Mouse (Mus musculus): ENCODE data around the gene Ibsp. TPM values are rescaled to one million over a fixed set of nuclear protein-coding genes. Genes with fewer than 3 reads are reported as not detected.

Gene Ibsp
- total RNA-seq, 2 experiments from 2014 or later = 3.0 to 8.5 TPM

DNA sequence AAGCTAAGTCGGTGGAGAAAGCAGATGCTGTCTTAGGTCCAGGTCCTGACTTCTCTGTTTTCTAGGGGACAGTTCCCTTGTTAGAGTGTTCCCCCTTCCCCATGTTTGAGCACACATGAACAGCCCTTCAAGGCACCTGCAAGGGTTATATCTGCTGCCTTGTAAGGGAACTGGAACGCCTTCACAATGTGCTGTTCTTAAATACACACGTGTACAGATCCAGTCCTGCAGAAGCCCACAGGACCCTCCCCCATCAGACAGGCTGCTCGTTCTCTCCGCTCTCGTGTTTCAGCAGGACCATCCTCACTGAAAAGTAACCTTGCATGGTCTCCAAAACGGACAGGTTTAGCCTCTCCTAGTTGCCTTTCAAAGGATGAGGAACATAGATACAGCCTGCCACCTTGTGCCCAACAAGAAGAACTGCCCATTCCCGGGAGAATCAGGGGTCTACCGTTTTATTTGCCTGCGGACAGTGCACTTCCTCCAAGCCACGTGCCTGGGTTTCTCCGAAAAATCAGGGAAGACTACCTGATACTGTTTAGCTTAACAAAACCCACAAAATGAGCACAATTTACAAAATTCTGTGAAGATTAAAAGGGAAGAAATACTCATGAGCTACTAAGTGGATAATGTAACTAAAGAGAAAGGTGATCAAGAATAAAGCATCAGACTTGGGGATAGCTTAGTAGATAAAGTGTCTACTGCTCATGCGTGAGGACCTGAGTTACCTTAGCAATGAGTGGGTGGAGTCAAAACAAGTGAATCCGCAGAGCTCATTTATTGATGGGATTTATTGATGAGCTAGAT, 40.9 kb downstream of the Ibsp start:
- no peak for ATAC-seq (replicated peaks; ENCODE audit: low FRiP score, poor library complexity, severe bottlenecking)

DNA sequence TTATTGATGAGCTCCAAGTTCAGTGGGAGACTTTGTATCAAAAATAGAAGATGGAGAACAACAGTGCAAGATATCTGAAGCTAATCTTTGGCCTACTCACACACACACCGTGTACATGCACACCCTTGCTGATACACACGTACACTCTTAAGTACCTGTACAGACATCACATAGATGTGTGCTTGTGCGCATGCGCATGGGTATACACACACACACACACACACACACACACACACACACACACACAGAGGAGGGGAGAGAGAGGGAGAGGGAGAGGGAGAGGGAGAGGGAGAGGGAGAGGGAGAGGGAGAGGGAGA, 41.5 kb downstream of the Ibsp start:
- no peak for ATAC-seq (replicated peaks; ENCODE audit: low FRiP score, poor library complexity, severe bottlenecking)

DNA sequence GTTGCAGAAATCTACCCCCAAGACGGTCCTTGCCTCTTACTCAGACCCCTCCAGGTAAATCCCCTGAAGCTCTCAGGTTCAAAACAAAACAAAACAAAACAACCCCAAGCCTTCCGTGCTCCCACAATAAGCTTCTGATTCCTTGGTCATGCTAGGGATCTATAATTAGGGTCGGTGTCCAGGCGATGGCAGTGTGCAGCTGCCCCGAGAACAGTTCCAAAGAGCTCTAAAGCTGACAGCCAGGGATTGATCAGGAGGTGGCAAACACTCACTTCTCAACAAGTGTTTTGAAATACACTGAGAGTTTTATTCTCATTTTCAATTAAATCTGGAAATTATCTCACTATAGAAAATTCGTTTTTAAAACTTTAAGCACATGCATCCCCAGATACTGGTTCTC, 43.9 kb downstream of the Ibsp start:
- ATAC-seq (replicated peaks; ENCODE audit: low FRiP score, poor library complexity, severe bottlenecking) = no peak

DNA sequence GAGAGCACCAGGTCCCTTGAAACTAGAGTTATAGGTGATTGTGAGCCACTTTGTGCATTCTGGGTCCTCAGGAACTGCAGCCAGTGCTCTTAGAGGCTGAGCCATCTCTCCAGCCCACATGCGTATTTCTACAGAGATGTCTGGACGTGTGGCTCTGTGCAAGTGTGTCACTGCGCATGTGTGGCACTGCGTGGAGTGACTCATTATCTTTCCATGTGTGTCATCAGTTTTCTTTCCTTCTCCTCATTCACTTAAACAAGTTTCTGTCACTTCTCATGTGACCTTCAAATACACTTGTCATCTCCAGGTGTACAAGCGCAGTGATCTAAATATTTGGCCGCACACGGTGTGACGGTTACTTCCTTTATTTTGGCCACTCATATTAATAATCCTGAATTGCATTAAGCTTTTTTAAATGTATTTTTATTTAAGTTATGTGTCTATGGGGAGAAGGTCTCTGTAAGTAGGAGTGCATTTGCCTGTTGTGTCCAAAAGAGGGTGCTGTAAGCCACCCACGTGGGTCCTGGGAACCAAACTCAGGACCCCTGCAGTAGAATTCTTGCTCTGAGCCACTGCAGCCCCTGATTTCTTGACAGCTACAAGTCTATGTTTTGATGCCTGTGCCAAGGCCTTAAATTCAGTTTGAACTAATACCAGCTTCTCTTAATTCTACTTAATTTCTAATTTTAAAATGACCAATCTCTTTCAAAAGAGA, 45.7 kb downstream of the Ibsp start:
- ATAC-seq (replicated peaks; ENCODE audit: low FRiP score, poor library complexity, severe bottlenecking) = no peak

DNA sequence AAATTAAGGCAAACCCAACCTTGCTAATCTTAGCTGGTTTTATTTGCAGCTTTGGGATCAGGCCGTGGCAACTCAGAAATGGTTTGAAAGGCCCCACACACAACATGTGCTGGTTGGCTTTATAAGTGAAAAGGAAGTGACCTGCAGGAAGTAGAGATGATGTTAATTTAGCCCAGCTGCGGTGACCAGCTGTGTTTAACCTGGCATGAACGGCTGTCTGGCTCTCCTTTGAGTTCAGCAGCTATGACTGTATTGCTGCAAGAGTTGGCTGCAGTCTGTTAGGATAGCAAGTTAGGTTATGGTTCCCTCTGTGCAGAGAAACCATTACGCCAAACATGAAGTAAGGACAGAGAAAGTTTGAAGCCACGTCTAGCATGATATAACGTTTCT, 46.3 kb downstream of the Ibsp start:
- no peak for ATAC-seq (replicated peaks; ENCODE audit: low FRiP score, poor library complexity, severe bottlenecking)

DNA sequence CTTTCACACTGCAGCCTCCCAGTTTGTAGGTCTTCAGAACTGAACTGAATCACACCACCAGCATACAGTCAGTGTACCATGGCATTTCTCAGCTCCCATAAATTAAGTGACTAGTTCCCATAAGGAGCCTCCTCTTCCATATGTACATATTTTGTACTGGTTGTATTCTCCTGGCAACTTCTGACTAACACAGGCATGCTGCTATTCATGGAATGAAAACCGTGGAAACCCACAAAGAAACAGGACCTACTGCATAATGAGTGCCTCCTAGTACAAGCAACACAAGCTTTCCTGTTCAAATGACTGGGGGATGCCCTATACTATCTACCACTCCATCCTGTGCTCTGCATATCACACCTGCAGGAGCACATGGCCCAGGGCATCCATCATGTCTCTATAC, 52.1 kb downstream of the Ibsp start:
- ATAC-seq (replicated peaks; ENCODE audit: low FRiP score, poor library complexity, severe bottlenecking) = no peak

DNA sequence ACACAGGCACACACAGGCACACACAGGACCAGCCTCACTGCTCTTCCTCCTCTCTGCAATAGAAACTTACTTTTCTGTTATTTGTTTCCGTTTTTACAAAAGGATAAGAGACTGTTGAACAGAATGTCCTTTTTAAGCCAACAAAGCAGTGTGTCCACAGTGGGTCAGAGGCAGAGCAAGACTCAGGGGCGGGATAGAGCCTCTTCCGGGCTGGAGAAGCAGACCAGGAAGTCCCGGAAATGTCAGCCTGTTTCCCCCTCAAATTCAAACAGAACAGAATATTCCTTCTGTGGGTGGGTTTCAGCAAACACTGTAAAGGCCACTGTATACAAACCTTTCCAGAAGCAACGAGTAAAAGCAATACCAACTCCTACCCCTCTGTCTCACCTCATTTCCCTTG, 52.9 kb downstream of the Ibsp start:
- ATAC-seq (replicated peaks; ENCODE audit: low FRiP score, poor library complexity, severe bottlenecking) = no peak

DNA sequence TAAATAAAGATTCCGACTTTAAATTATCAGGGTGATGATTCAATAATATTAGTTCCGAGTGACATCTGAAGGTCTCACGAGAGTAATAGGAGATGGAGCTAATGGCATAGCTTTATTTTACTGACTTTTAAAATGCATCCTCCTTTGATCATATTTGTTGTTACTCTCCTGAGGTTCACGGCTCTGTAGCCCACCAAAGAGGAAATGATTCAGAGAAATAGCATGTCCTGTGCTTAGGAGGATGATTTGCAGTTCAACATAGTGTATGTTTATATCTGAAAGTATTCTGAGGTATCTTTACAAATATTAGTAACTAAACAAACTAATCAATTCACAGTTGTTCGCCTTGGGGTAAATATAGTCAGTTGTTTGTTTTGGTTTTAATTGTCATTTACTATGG, 58.6 kb downstream of the Ibsp start:
- no peak for ATAC-seq (replicated peaks; ENCODE audit: low FRiP score, poor library complexity, severe bottlenecking)

DNA sequence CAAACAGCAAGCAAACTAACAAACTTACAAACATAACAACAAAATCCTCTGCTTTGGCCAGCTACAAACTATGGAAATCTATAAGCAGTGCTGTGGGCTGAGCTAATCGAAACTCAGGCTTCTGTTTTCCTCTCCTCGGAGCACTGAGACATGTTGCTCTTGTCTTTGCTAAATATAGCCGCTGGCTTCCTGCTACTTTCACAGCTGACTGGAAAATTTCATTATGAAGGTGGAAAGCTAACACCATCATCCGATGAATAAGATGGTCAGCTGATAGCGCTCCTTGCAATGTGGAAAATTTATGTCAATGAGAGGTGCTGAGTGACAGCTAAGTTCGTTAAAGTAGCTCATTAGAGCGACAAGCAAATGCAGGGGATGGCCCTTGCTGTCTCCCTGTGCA, 59.6 kb downstream of the Ibsp start:
- ATAC-seq (replicated peaks; ENCODE audit: low FRiP score, poor library complexity, severe bottlenecking) = no peak

DNA sequence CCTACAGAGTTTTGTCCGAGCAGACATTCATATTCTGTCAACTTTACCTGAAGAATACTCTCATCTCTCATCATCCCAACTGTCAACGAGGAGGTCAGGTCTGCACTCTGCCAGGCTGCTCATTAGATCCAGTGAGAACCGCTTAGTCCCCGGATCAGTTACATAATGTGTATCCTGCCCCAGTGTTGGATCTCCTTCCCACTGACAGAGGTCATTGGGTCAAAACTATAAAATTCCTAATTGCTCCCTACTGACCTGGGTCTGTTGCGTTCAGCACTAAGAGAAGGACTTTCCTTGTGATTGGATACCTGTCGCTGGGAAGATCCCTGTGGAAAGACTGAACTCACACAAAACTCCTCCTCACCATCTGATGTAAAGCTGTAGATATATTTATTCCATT, 60.3 kb downstream of the Ibsp start:
- ATAC-seq (replicated peaks; ENCODE audit: low FRiP score, poor library complexity, severe bottlenecking) = no peak

Other genes with a start within 250 kb of the Ibsp start
- gene Gm17660, start 221.6 kb upstream of the Ibsp start, total RNA-seq (2015; ENCODE audit: low replicate concordance) = not detected in 2 replicates
- not detected in 2 replicates for gene Gm17660, start 221.6 kb upstream of the Ibsp start, total RNA-seq (2017; ENCODE audit: low replicate concordance)
- gene Sparcl1, start 185.4 kb upstream of the Ibsp start, total RNA-seq (2015; ENCODE audit: low replicate concordance) = not detected in 2 replicates
- gene Sparcl1, start 185.4 kb upstream of the Ibsp start, total RNA-seq (2017; ENCODE audit: low replicate concordance) = 0.85 TPM in 1 of 2 replicates, not detected in the other
- gene Dspp, start 128.5 kb upstream of the Ibsp start, total RNA-seq (2015; ENCODE audit: low replicate concordance) = not detected in 2 replicates
- not detected in 2 replicates for gene Dspp, start 128.5 kb upstream of the Ibsp start, total RNA-seq (2017; ENCODE audit: low replicate concordance)
- gene Dmp1, start 96.6 kb upstream of the Ibsp start, total RNA-seq (2015; ENCODE audit: low replicate concordance) = not detected in 2 replicates
- not detected in 2 replicates for gene Dmp1, start 96.6 kb upstream of the Ibsp start, total RNA-seq (2017; ENCODE audit: low replicate concordance)
- gene Mepe, start 26.2 kb downstream of the Ibsp start, total RNA-seq (2015; ENCODE audit: low replicate concordance) = not detected in 2 replicates
- not detected in 2 replicates for gene Mepe, start 26.2 kb downstream of the Ibsp start, total RNA-seq (2017; ENCODE audit: low replicate concordance)
- gene Spp1, start 135.9 kb downstream of the Ibsp start, total RNA-seq (2015; ENCODE audit: low replicate concordance) = 4.4 and 16.3 TPM in 2 replicates
- 4.9 and 5.9 TPM in 2 replicates for gene Spp1, start 135.9 kb downstream of the Ibsp start, total RNA-seq (2017; ENCODE audit: low replicate concordance)
- gene Pkd2, start 160.3 kb downstream of the Ibsp start, total RNA-seq (2015; ENCODE audit: low replicate concordance) = 0.21 and 0.38 TPM in 2 replicates
- gene Pkd2, start 160.3 kb downstream of the Ibsp start, total RNA-seq (2017; ENCODE audit: low replicate concordance) = 0.26 and 0.84 TPM in 2 replicates
- 1.9 and 5.0 TPM in 2 replicates for gene BC005561, start 209.2 kb downstream of the Ibsp start, total RNA-seq (2015; ENCODE audit: low replicate concordance)
- gene BC005561, start 209.2 kb downstream of the Ibsp start, total RNA-seq (2017; ENCODE audit: low replicate concordance) = 1.1 and 3.3 TPM in 2 replicates